Comparison of ENCODE assay signal across 9 mouse cellular contexts in genomic region chr8:109446896-109447295, GRCm38 (mm10). TPM values are rescaled to one million over a fixed set of nuclear protein-coding genes. Genes with fewer than 3 reads are reported as not detected.
"Had no signal": no experiment of that assay in that cellular context is flagged by ENCODE, and none has a peak within 500 bp of the region (broad histone marks: within the 10 kb centered on the region; RNA-seq: fewer than 3 reads in every experiment).

No protein-coding gene starts in this region.

RNA-seq across cellular contexts. Expression of gene Pmfbp1, which starts 46.9 kb away (rescaled TPM):
- total RNA-seq: neutrophil, adult 5-6 weeks had no signal
- polyA plus RNA-seq: small intestine, adult 2 months; spleen, adult 2 months; stomach, embryonic 14.5 days; stomach, embryonic 15.5 days; stomach, embryonic 16.5 days; stomach, postnatal 0 days; thymus, adult 2 months; thymus, postnatal 0 days had no signal
